Mouse (Mus musculus): ENCODE data around the gene Btnl10. TPM values are rescaled to one million over a fixed set of nuclear protein-coding genes. Genes with fewer than 3 reads are reported as not detected.

Btnl10 gene
- total and polyA plus RNA-seq, 3 experiments: not detected

GRCm38 (mm10) chr11:58870961-58871360 lies 46.7 kb upstream of the Btnl10 start:
- no peak overlapping the region for H3K4me2 ChIP-seq (ENCODE audit: insufficient read depth, low read depth, poor library complexity, severe bottlenecking)
- H3K9ac ChIP-seq (ENCODE audit: insufficient read depth, low read depth): no peak overlapping the region
- no peaks in the 10 kb centered on the region for H3K9me3 ChIP-seq (replicated peaks; ENCODE audit: low read length)
- TF ChIP-seq ZC3H11A (IDR thresholded peaks at IDR 0.05; ENCODE audit: low read depth, low read length) (no peak), JUN (IDR thresholded peaks at IDR 0.05; ENCODE audit: insufficient read depth, low read depth, low read length) (no peak), NRF1 (IDR thresholded peaks at IDR 0.05; ENCODE audit: low read depth, low read length) (no peak), USF2 (conservative IDR thresholded peaks at IDR 0.05; ENCODE audit: low read depth, low read length) (no peak), POLR2AphosphoS2 (IDR thresholded peaks at IDR 0.05; ENCODE audit: low read depth, low read length) (no peak), ZNF384 (IDR thresholded peaks at IDR 0.05; ENCODE audit: low read depth, low read length) (no peak), SIN3A (IDR thresholded peaks at IDR 0.05; ENCODE audit: low read length) (no peak)
- no peaks in the 10 kb centered on the region for H3K79me2 ChIP-seq (replicated peaks; ENCODE audit: control insufficient read depth, extremely low read depth, insufficient read depth, poor library complexity, severe bottlenecking)
- dilution Hi-C loops (cut with MboI; ENCODE audit: extremely low pct_ligation_motif_present, extremely low pct_unique_long_range_greater_than_20kb, low sequenced_read_pairs) (no loop called here), in situ Hi-C loops (cut with MboI; ENCODE audit: low pct_ligation_motif_present, low pct_unique_long_range_greater_than_20kb, low sequenced_read_pairs) (no loop called here)
- H3K4me3 ChIP-seq (replicated peaks in 1 of 3; ENCODE audit: low read depth in 2 of 3, low read length in 2 of 3, poor library complexity in 1 of 3): no peak overlapping the region
- peaks cover 20 to 46% of the 10 kb centered on the region in 2 experiments for H3K36me3 ChIP-seq (replicated peaks in 1 of 2; ENCODE audit: control insufficient read depth in 1 of 2, insufficient read depth in 1 of 2, low read length in 1 of 2)
- DNase-seq (ENCODE audit: extremely low read depth): no peak
- peaks cover 6 to 15% of the 10 kb centered on the region in 2 experiments for H3K4me1 ChIP-seq (ENCODE audit: control insufficient read depth in 1 of 2, insufficient read depth in 2 of 2)
- no peaks in the 10 kb centered on the region for H3K27me3 ChIP-seq (replicated peaks)
- H3K27ac ChIP-seq (ENCODE audit: insufficient read depth, low read depth): no peak overlapping the region

- Histone ChIP-seq H3K79me2 (replicated peaks; ENCODE audit: control insufficient read depth, extremely low read depth, insufficient read depth, poor library complexity, severe bottlenecking) (no peaks in the 10 kb centered on the region), H3K36me3 (replicated peaks in 1 of 2; ENCODE audit: control insufficient read depth in 1 of 2, insufficient read depth in 1 of 2, low read length in 1 of 2) (peaks cover 29 to 47% of the 10 kb centered on the region in 2 experiments), H3K4me1 (ENCODE audit: control insufficient read depth in 1 of 2, insufficient read depth in 2 of 2) (no peaks in the 10 kb centered on the region), H3K4me2 (ENCODE audit: insufficient read depth, low read depth, poor library complexity, severe bottlenecking) (no peak overlapping the region), H3K27me3 (replicated peaks) (no peaks in the 10 kb centered on the region), H3K9me3 (replicated peaks; ENCODE audit: low read length) (no peaks in the 10 kb centered on the region), H3K27ac (ENCODE audit: insufficient read depth, low read depth) (no peak overlapping the region), H3K9ac (ENCODE audit: insufficient read depth, low read depth) (no peak overlapping the region), H3K4me3 (replicated peaks in 1 of 3; ENCODE audit: low read depth in 2 of 3, low read length in 2 of 3, poor library complexity in 1 of 3) (no peak overlapping the region)
- dilution Hi-C loops (cut with MboI; ENCODE audit: extremely low pct_ligation_motif_present, extremely low pct_unique_long_range_greater_than_20kb, low sequenced_read_pairs): no loop called here
- no peak for DNase-seq (ENCODE audit: extremely low read depth)
- in situ Hi-C loops (cut with MboI; ENCODE audit: low pct_ligation_motif_present, low pct_unique_long_range_greater_than_20kb, low sequenced_read_pairs): no loop called here
- no peak for TF ChIP-seq SIN3A (IDR thresholded peaks at IDR 0.05; ENCODE audit: low read length)
- no peak for TF ChIP-seq NRF1 (IDR thresholded peaks at IDR 0.05; ENCODE audit: low read depth, low read length)
- TF ChIP-seq UBTF (IDR thresholded peaks at IDR 0.05; ENCODE audit: low read depth, low read length): no peak
- no peak for TF ChIP-seq CHD2 (IDR thresholded peaks at IDR 0.05; ENCODE audit: low read length)
Measured at GRCm38 (mm10) chr11:58883756-58884155, 34.0 kb upstream of the Btnl10 start.

- Histone ChIP-seq H3K27me3 (replicated peaks) (no peaks in the 10 kb centered on the region), H3K9ac (ENCODE audit: insufficient read depth, low read depth) (no peak overlapping the region), H3K9me3 (replicated peaks; ENCODE audit: low read length) (no peaks in the 10 kb centered on the region), H3K27ac (ENCODE audit: insufficient read depth, low read depth) (no peak overlapping the region), H3K4me2 (ENCODE audit: insufficient read depth, low read depth, poor library complexity, severe bottlenecking) (no peak overlapping the region), H3K79me2 (replicated peaks; ENCODE audit: control insufficient read depth, extremely low read depth, insufficient read depth, poor library complexity, severe bottlenecking) (no peaks in the 10 kb centered on the region), H3K4me1 (ENCODE audit: control insufficient read depth in 1 of 2, insufficient read depth in 2 of 2) (no peaks in the 10 kb centered on the region), H3K36me3 (replicated peaks in 1 of 2; ENCODE audit: control insufficient read depth in 1 of 2, insufficient read depth in 1 of 2, low read length in 1 of 2) (peaks cover 51 to 68% of the 10 kb centered on the region in 2 experiments), H3K4me3 (replicated peaks in 1 of 3; ENCODE audit: low read depth in 2 of 3, low read length in 2 of 3, poor library complexity in 1 of 3) (no peak overlapping the region)
- TF ChIP-seq POLR2AphosphoS2 (IDR thresholded peaks at IDR 0.05; ENCODE audit: low read depth, low read length): no peak
- no peak for TF ChIP-seq MEF2A (IDR thresholded peaks at IDR 0.05; ENCODE audit: borderline replicate concordance, low read depth, low read length)
- TF ChIP-seq SMC3 (IDR thresholded peaks at IDR 0.05; ENCODE audit: low read depth, low read length): no peak
- TF ChIP-seq ETS1 (conservative IDR thresholded peaks at IDR 0.05; ENCODE audit: low read depth, low read length): no peak
- TF ChIP-seq ZKSCAN1 (IDR thresholded peaks at IDR 0.05; ENCODE audit: borderline replicate concordance, low read depth, low read length): no peak
- TF ChIP-seq JUND (conservative IDR thresholded peaks at IDR 0.05; ENCODE audit: low read depth, low read length): no peak
- TF ChIP-seq PAX5 (IDR thresholded peaks at IDR 0.05; ENCODE audit: low read length): no peak
- TF ChIP-seq UBTF (IDR thresholded peaks at IDR 0.05; ENCODE audit: low read depth, low read length): no peak
- no peak for TF ChIP-seq ELF1 (IDR thresholded peaks at IDR 0.05; ENCODE audit: low read depth, low read length)
- TF ChIP-seq USF1 (IDR thresholded peaks at IDR 0.05; ENCODE audit: low read depth, low read length): no peak
- dilution Hi-C loops (cut with MboI; ENCODE audit: extremely low pct_ligation_motif_present, extremely low pct_unique_long_range_greater_than_20kb, low sequenced_read_pairs) (no loop called here), in situ Hi-C loops (cut with MboI; ENCODE audit: low pct_ligation_motif_present, low pct_unique_long_range_greater_than_20kb, low sequenced_read_pairs) (no loop called here)
- no peak for DNase-seq (ENCODE audit: extremely low read depth)
Measured at GRCm38 (mm10) chr11:58890511-58890910, 27.2 kb upstream of the Btnl10 start.
